Mouse (Mus musculus): ENCODE results near the gene Xpnpep3.

The Xpnpep3 gene

GRCm38 (mm10) chr15:81461523-81461922 lies 61.6 kb downstream of the Xpnpep3 start:
- peaks cover 23% of the 10 kb centered on the region for H3K36me3 ChIP-seq (ENCODE audit: insufficient read depth, low read length)
- H3K9me3 ChIP-seq (ENCODE audit: low read length): peaks cover 14% of the 10 kb centered on the region
- peaks cover 10% of the 10 kb centered on the region for H3K4me1 ChIP-seq (replicated peaks; ENCODE audit: low read depth, low read length)
- TF ChIP-seq CTCF (conservative IDR thresholded peaks at IDR 0.05; ENCODE audit: low read length): peak; percentile 64
- TF ChIP-seq POU5F1 (IDR thresholded peaks at IDR 0.05; ENCODE audit: borderline replicate concordance, low read length): no peak
- H3K27me3 ChIP-seq (ENCODE audit: insufficient read depth, low read length): no peaks in the 10 kb centered on the region
- H3K4me3 ChIP-seq (replicated peaks; ENCODE audit: low read length): no peak overlapping the region

- TF ChIP-seq POU5F1 (IDR thresholded peaks at IDR 0.05; ENCODE audit: borderline replicate concordance, low read length): no peak
- no peak for TF ChIP-seq NANOG (IDR thresholded peaks at IDR 0.05; ENCODE audit: borderline replicate concordance, low read length)
- no peak for TF ChIP-seq CTCF (conservative IDR thresholded peaks at IDR 0.05; ENCODE audit: low read length)
- Histone ChIP-seq H3K36me3 (ENCODE audit: insufficient read depth, low read length) (peaks cover 17% of the 10 kb centered on the region), H3K9me3 (ENCODE audit: low read length) (peaks cover 9% of the 10 kb centered on the region), H3K4me1 (replicated peaks; ENCODE audit: low read depth, low read length) (peaks cover 35% of the 10 kb centered on the region), H3K4me3 (replicated peaks; ENCODE audit: low read length) (peak overlapping the region; percentile 91), H3K27me3 (ENCODE audit: insufficient read depth, low read length) (no peaks in the 10 kb centered on the region)
Measured at GRCm38 (mm10) chr15:81465016-81465660, 65.2 kb downstream of the Xpnpep3 start.

GRCm38 (mm10) chr15:81465901-81466737 lies 66.2 kb downstream of the Xpnpep3 start, which contains the start of gene Rbx1:
Gene Rbx1, plus strand, starts transcription at chr15:81466296.
- no peak for TF ChIP-seq NANOG (IDR thresholded peaks at IDR 0.05; ENCODE audit: borderline replicate concordance, low read length)
- TF ChIP-seq POU5F1 (IDR thresholded peaks at IDR 0.05; ENCODE audit: borderline replicate concordance, low read length): no peak
- TF ChIP-seq CTCF (conservative IDR thresholded peaks at IDR 0.05; ENCODE audit: low read length): no peak
- Histone ChIP-seq H3K4me3 (replicated peaks; ENCODE audit: low read length) (peak within 1 kb of the TSS; percentile 91), H3K36me3 (ENCODE audit: insufficient read depth, low read length) (peaks cover 22% of the 10 kb centered on the region), H3K4me1 (replicated peaks; ENCODE audit: low read depth, low read length) (peaks cover 41% of the 10 kb centered on the region), H3K27me3 (ENCODE audit: insufficient read depth, low read length) (no peaks in the 10 kb centered on the region), H3K9me3 (ENCODE audit: low read length) (peaks cover 5% of the 10 kb centered on the region; the same call in 1 of the 2 replicates)

- Histone ChIP-seq H3K4me3 (replicated peaks; ENCODE audit: low read length) (peak overlapping the region; percentile 91), H3K4me1 (replicated peaks; ENCODE audit: low read depth, low read length) (peaks cover 42% of the 10 kb centered on the region), H3K9me3 (ENCODE audit: low read length) (peaks cover under 1% of the 10 kb centered on the region; the same call in 1 of the 2 replicates), H3K36me3 (ENCODE audit: insufficient read depth, low read length) (peaks cover 28% of the 10 kb centered on the region), H3K27me3 (ENCODE audit: insufficient read depth, low read length) (no peaks in the 10 kb centered on the region)
- no peak for TF ChIP-seq NANOG (IDR thresholded peaks at IDR 0.05; ENCODE audit: borderline replicate concordance, low read length)
- no peak for TF ChIP-seq CTCF (conservative IDR thresholded peaks at IDR 0.05; ENCODE audit: low read length)
- no peak for TF ChIP-seq POU5F1 (IDR thresholded peaks at IDR 0.05; ENCODE audit: borderline replicate concordance, low read length)
Measured at GRCm38 (mm10) chr15:81466738-81467113, 66.8 kb downstream of the Xpnpep3 start.

GRCm38 (mm10) chr15:81470735-81471134 lies 70.8 kb downstream of the Xpnpep3 start:
- no peak overlapping the region for H3K4me3 ChIP-seq (replicated peaks; ENCODE audit: low read length)
- no peaks in the 10 kb centered on the region for H3K27me3 ChIP-seq (ENCODE audit: insufficient read depth, low read length)
- no peaks in the 10 kb centered on the region for H3K9me3 ChIP-seq (ENCODE audit: low read length)
- peaks cover 42% of the 10 kb centered on the region for H3K4me1 ChIP-seq (replicated peaks; ENCODE audit: low read depth, low read length)
- TF ChIP-seq CTCF (conservative IDR thresholded peaks at IDR 0.05; ENCODE audit: low read length) (no peak), POU5F1 (IDR thresholded peaks at IDR 0.05; ENCODE audit: borderline replicate concordance, low read length) (no peak), NANOG (IDR thresholded peaks at IDR 0.05; ENCODE audit: borderline replicate concordance, low read length) (no peak)
- peaks cover 67% of the 10 kb centered on the region for H3K36me3 ChIP-seq (ENCODE audit: insufficient read depth, low read length)

- TF ChIP-seq NANOG (IDR thresholded peaks at IDR 0.05; ENCODE audit: borderline replicate concordance, low read length): no peak
- no peak for TF ChIP-seq CTCF (conservative IDR thresholded peaks at IDR 0.05; ENCODE audit: low read length)
- TF ChIP-seq POU5F1 (IDR thresholded peaks at IDR 0.05; ENCODE audit: borderline replicate concordance, low read length): no peak
- H3K36me3 ChIP-seq (ENCODE audit: insufficient read depth, low read length): peaks cover 70% of the 10 kb centered on the region
- H3K27me3 ChIP-seq (ENCODE audit: insufficient read depth, low read length): no peaks in the 10 kb centered on the region
- H3K9me3 ChIP-seq (ENCODE audit: low read length): no peaks in the 10 kb centered on the region
- H3K4me3 ChIP-seq (replicated peaks; ENCODE audit: low read length): no peak overlapping the region
- H3K4me1 ChIP-seq (replicated peaks; ENCODE audit: low read depth, low read length): peaks cover 55% of the 10 kb centered on the region
Measured at GRCm38 (mm10) chr15:81472256-81472655, 72.3 kb downstream of the Xpnpep3 start.

GRCm38 (mm10) chr15:81475654-81476053 lies 75.7 kb downstream of the Xpnpep3 start:
- Histone ChIP-seq H3K4me1 (replicated peaks; ENCODE audit: low read depth, low read length) (peaks cover 48% of the 10 kb centered on the region), H3K36me3 (ENCODE audit: insufficient read depth, low read length) (peaks cover 53% of the 10 kb centered on the region), H3K9me3 (ENCODE audit: low read length) (no peaks in the 10 kb centered on the region), H3K27me3 (ENCODE audit: insufficient read depth, low read length) (no peaks in the 10 kb centered on the region), H3K4me3 (replicated peaks; ENCODE audit: low read length) (peak overlapping the region; percentile 30; the same call in 1 of the 2 replicates)
- TF ChIP-seq NANOG (IDR thresholded peaks at IDR 0.05; ENCODE audit: borderline replicate concordance, low read length) (no peak), POU5F1 (IDR thresholded peaks at IDR 0.05; ENCODE audit: borderline replicate concordance, low read length) (no peak), CTCF (conservative IDR thresholded peaks at IDR 0.05; ENCODE audit: low read length) (peak; percentile 72)

GRCm38 (mm10) chr15:81476597-81476996 lies 76.7 kb downstream of the Xpnpep3 start:
- no peak for TF ChIP-seq CTCF (conservative IDR thresholded peaks at IDR 0.05; ENCODE audit: low read length)
- no peak for TF ChIP-seq POU5F1 (IDR thresholded peaks at IDR 0.05; ENCODE audit: borderline replicate concordance, low read length)
- TF ChIP-seq NANOG (IDR thresholded peaks at IDR 0.05; ENCODE audit: borderline replicate concordance, low read length): no peak
- Histone ChIP-seq H3K9me3 (ENCODE audit: low read length) (no peaks in the 10 kb centered on the region), H3K4me3 (replicated peaks; ENCODE audit: low read length) (peak overlapping the region; percentile 30), H3K4me1 (replicated peaks; ENCODE audit: low read depth, low read length) (peaks cover 52% of the 10 kb centered on the region), H3K27me3 (ENCODE audit: insufficient read depth, low read length) (no peaks in the 10 kb centered on the region), H3K36me3 (ENCODE audit: insufficient read depth, low read length) (peaks cover 43% of the 10 kb centered on the region)
